Mouse (Mus musculus) brain, embryonic 14.5 days (tissue): ENCODE data around the gene Pcx.

Experiments
- CTCF ChIP-seq: fragments of 200-500 bp; IDR thresholded peaks from 2 replicates; pipeline ENCODE4 v1.5.1; 2012; ENCODE audit warnings: inconsistent platforms, mild to moderate bottlenecking, moderate library complexity, borderline replicate concordance; ENCODE audit not compliant: insufficient read depth, insufficient read length; ENCODE audit errors: extremely low read depth
- POLR2A ChIP-seq: fragments of 200-500 bp; IDR thresholded peaks from 2 replicates; pipeline ENCODE4 v1.6.1; 2012; ENCODE audit warnings: mild to moderate bottlenecking, inconsistent platforms, borderline replicate concordance; ENCODE audit not compliant: poor library complexity, insufficient read depth, insufficient read length, severe bottlenecking; ENCODE audit errors: extremely low read depth

- TF ChIP-seq CTCF (no peak), POLR2A (no peak)
Observed at GRCm38 (mm10) chr19:4583856-4584255, 73.6 kb downstream of the Pcx start.
